Mouse (Mus musculus) granulocyte monocyte progenitor cell, adult 5-6 weeks (primary cell): ENCODE measurements around the gene Aplf. TPM values are rescaled to one million over a fixed set of nuclear protein-coding genes. Genes with fewer than 3 reads are reported as not detected.
A peak's percentile ranks its signal among the peaks of the same experiment; 100 is the strongest.

Source experiments
- ATAC-seq: replicated peaks from 2 replicates; pipeline ENCODE4 v1.8.0; 2016; ENCODE audit warnings: mild to moderate bottlenecking, moderate TSS enrichment, inconsistent platforms; ENCODE audit not compliant: poor library complexity, severe bottlenecking
- total RNA-seq, 2 experiments: library from RNA; stranded (forward) in 1 of 2; stranded (reverse) in 1 of 2; fragments of 200-712, 200-1000 nt in 1 of 2; fragments of >200 nt in 1 of 2; fragmentation: Nextera tagmentation in 1 of 2; gene quantifications; 2 replicates each; pipeline ENCODE4 v1.2.3; 2014 to 2017

Gene Aplf
- 6.6 and 10.6 TPM in 2 replicates for total RNA-seq (2014; fragmentation: Nextera tagmentation)
- total RNA-seq (2017), result 22.8 and 25.9 TPM in 2 replicates

GRCm38 (mm10) chr6:87671771-87672517 is at the start of gene Aplf:
Gene Aplf, minus strand, starts transcription at chr6:87672193.
- peak; percentile 98 for ATAC-seq

- ATAC-seq, result no peak
Observed at GRCm38 (mm10) chr6:87714091-87714490, 42.1 kb upstream of the Aplf start.

GRCm38 (mm10) chr6:87712311-87712710 is 40.3 kb upstream of the Aplf start:
- no peak for ATAC-seq

GRCm38 (mm10) chr6:87706246-87706645 is 34.3 kb upstream of the Aplf start:
- 0 out of 2 replicates have a peak, but pooled peaks have one; percentile 30 for ATAC-seq

GRCm38 (mm10) chr6:87696544-87696943 is 24.6 kb upstream of the Aplf start:
- ATAC-seq, result no peak

GRCm38 (mm10) chr6:87695947-87696346 is 24.0 kb upstream of the Aplf start:
- ATAC-seq, result no peak

- ATAC-seq, result no peak
Observed at GRCm38 (mm10) chr6:87680418-87680817, 8.4 kb upstream of the Aplf start.

GRCm38 (mm10) chr6:87672661-87673060 is 668 bp upstream of the Aplf start:
- ATAC-seq, result no peak

GRCm38 (mm10) chr6:87671353-87671752 is 640 bp downstream of the Aplf start:
- no peak for ATAC-seq

GRCm38 (mm10) chr6:87669894-87670588 is 2.0 kb downstream of the Aplf start:
- 0 out of 2 replicates have a peak, but pooled peaks have one; percentile 21 for ATAC-seq

- ATAC-seq, result no peak
Observed at GRCm38 (mm10) chr6:87668733-87669132, 3.3 kb downstream of the Aplf start.

- no peak for ATAC-seq
Observed at GRCm38 (mm10) chr6:87667804-87668203, 4.2 kb downstream of the Aplf start.

- no peak for ATAC-seq
Observed at GRCm38 (mm10) chr6:87663445-87663844, 8.5 kb downstream of the Aplf start.

- ATAC-seq, result no peak
Observed at GRCm38 (mm10) chr6:87662197-87662596, 9.8 kb downstream of the Aplf start.

GRCm38 (mm10) chr6:87661707-87662106 is 10.3 kb downstream of the Aplf start:
- ATAC-seq, result no peak

- ATAC-seq, result no peak
Observed at GRCm38 (mm10) chr6:87658816-87659215, 13.2 kb downstream of the Aplf start.

GRCm38 (mm10) chr6:87653904-87654638 is 17.9 kb downstream of the Aplf start:
- no peak for ATAC-seq

- ATAC-seq, result no peak
Observed at GRCm38 (mm10) chr6:87653478-87653877, 18.5 kb downstream of the Aplf start.

- ATAC-seq, result no peak
Observed at GRCm38 (mm10) chr6:87652670-87653069, 19.3 kb downstream of the Aplf start.

- ATAC-seq, result no peak
Observed at GRCm38 (mm10) chr6:87651787-87652186, 20.2 kb downstream of the Aplf start.

- ATAC-seq, result no peak
Observed at GRCm38 (mm10) chr6:87638134-87638660, 33.8 kb downstream of the Aplf start.
